Mouse (Mus musculus) forebrain, embryonic 14.5 days (tissue): ENCODE measurements at regions not wholly inside any gene's neighbourhood (a gene's known extent, or its start where the extent isn't known, plus 50 kb on each side); places are given as distances from the start of the nearest gene placed in this dataset.

Experiments
- ATAC-seq: fragments of 200-750 bp; cut with Nextera tagmentation; 2 replicates; pipeline ENCODE4 v1.8.0; 2017; ENCODE audit warnings: mild to moderate bottlenecking, moderate library complexity
- DNase-seq: peaks from one replicate; pipeline ENCODE4 v3.0.0-alpha.2; 2015; ENCODE audit warnings: low spot score
- H3K27ac ChIP-seq: fragments of 300-500 bp; sonication (generic); 2 replicates; pipeline ENCODE4 v1.5.1; 2014; ENCODE audit warnings: low read depth, mild to moderate bottlenecking, control low read depth, low read length, moderate library complexity
- H3K27me3 ChIP-seq: fragments of 300-500 bp; sonication (generic); replicated peaks from 2 replicates; pipeline ENCODE4 v1.6.1; 2014; ENCODE audit warnings: low read length, control low read depth, mixed read lengths; ENCODE audit not compliant: control insufficient read depth, insufficient read depth
- H3K36me3 ChIP-seq: fragments of 300-500 bp; sonication (generic); 2 replicates; pipeline ENCODE4 v1.6.1; 2014; ENCODE audit warnings: low read length, control low read depth; ENCODE audit not compliant: control insufficient read depth, insufficient read depth
- H3K4me1 ChIP-seq: fragments of 300-500 bp; sonication (generic); 2 replicates; pipeline ENCODE4 v1.6.1; 2014; ENCODE audit warnings: antibody characterized with exemption, low read length, control low read depth; ENCODE audit not compliant: control insufficient read depth, insufficient read depth
- H3K4me2 ChIP-seq: fragments of 300-500 bp; sonication (generic); 2 replicates; pipeline ENCODE4 v1.6.1; 2014; ENCODE audit warnings: mild to moderate bottlenecking, control low read depth, low read length
- H3K4me3 ChIP-seq: fragments of 300-500 bp; sonication (generic); 2 replicates; pipeline ENCODE4 v1.5.1; 2014; ENCODE audit warnings: low read depth, low read length, control low read depth
- H3K9ac ChIP-seq: fragments of 300-500 bp; sonication (generic); 2 replicates; pipeline ENCODE4 v1.6.1; 2014; ENCODE audit warnings: mild to moderate bottlenecking, low read length, control low read depth, moderate library complexity
- H3K9me3 ChIP-seq: fragments of 300-500 bp; sonication (generic); replicated peaks from 2 replicates; pipeline ENCODE4 v1.6.1; 2016; ENCODE audit warnings: low read length, control low read depth, mixed read lengths; ENCODE audit not compliant: control insufficient read depth
- WGBS: fragments of 180-500 bp; shearing (Covaris S2); extraction: QIAGEN DNeasy Blood & Tissue Kit; methylation state at CpG from one replicate; pipeline ENCODE4 v1.1.7; 2014; 5-methylcytosine and 5-hydroxymethylcytosine counted together

GRCm38 (mm10) chr16:82335670-82336069, 492.5 kb upstream of the Gm21833 start:
- Histone ChIP-seq H3K27ac (no peak overlapping the region), H3K36me3 (no peaks in the 10 kb centered on the region), H3K9ac (no peak overlapping the region), H3K4me2 (no peak overlapping the region), H3K9me3 (no peaks in the 10 kb centered on the region), H3K4me3 (no peak overlapping the region), H3K4me1 (no peaks in the 10 kb centered on the region), H3K27me3 (no peaks in the 10 kb centered on the region)
- WGBS: 68% methylated on average over 2 of the region's 2 CpGs
- DNase-seq (no peak), ATAC-seq (no peak)

GRCm38 (mm10) chr16:82360070-82360469, 468.1 kb upstream of the Gm21833 start:
- Histone ChIP-seq H3K9ac (no peak overlapping the region), H3K9me3 (no peaks in the 10 kb centered on the region), H3K27ac (no peak overlapping the region), H3K4me1 (no peaks in the 10 kb centered on the region), H3K4me3 (no peak overlapping the region), H3K4me2 (no peak overlapping the region), H3K36me3 (no peaks in the 10 kb centered on the region), H3K27me3 (no peaks in the 10 kb centered on the region)
- ATAC-seq (0 out of 2 replicates have a peak, but pooled peaks have one; percentile 20), DNase-seq (peak; percentile 14)
- WGBS: 49% methylated on average over 4 of the region's 4 CpGs
